Mouse (Mus musculus) megakaryocyte progenitor cell, adult 5-6 weeks (primary cell): ENCODE measurements around the gene Ms4a4a. TPM values are rescaled to one million over a fixed set of nuclear protein-coding genes. Genes with fewer than 3 reads are reported as not detected.
"Not testable (repeated sequence)": the region's sequence is repeated elsewhere in the genome, so short reads cannot be mapped to it uniquely, and the experiment has no call there.

Experiments
- ATAC-seq: replicated peaks from 2 replicates; pipeline ENCODE4 v1.8.0; 2016; ENCODE audit warnings: mild to moderate bottlenecking, moderate TSS enrichment, inconsistent platforms; ENCODE audit not compliant: poor library complexity
- total RNA-seq, 2 experiments: library from RNA; stranded (forward) in 1 of 2; stranded (reverse) in 1 of 2; fragments of 157-497, 149-512 nt in 1 of 2; fragments of 200-1000 nt in 1 of 2; gene quantifications; 2 replicates each; pipeline versions ENCODE4 v1.2.3 to v1.2.4; 2015 to 2017

Gene Ms4a4a
- 0.49 TPM in 1 of 2 replicates, not detected in the other for total RNA-seq (2015)
- total RNA-seq (2017) = not detected in 2 replicates

DNA sequence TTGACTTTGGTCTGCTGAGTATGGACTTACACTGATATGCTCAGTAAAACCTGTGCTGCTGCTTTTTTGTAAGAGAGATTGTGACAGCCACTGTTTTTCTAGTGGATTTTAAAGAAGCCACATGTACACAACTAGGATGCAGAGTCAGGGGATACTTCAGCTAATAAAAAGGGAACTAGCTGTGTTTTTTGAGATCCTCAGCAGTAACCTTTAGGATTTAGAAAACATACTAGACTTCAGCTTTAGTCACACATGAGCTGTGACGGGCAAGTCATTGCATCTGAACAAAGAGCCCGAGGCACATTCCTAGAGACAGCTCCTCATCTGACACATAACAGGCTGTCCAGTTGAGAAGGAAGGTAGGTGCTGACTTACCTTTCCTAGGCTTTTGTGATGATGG lies at the start of gene Ms4a4a:
Gene Ms4a4a (plus strand): TSS at position 251 of the 400 bp plus-strand sequence.
- ATAC-seq = no peak

DNA sequence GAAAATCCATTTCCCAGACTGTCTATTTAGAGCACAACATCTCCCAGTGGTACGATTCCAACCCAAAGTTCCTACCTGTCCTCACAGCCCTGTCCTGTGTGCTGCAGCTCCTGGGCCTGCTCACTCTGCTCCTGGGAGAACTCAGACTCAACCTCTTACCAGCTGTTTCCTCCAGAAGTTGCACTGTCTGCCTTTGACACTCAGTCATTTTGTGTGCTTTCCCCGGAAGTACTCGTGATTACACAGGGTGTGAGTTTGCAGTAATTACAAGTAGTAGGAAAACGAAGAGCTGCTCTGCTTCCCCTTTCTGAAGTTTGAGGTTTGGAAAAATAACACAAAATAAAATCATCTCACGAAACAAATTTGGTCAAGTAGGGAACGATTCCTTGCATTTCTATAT lies 39.4 kb upstream of the Ms4a4a start, which contains the start of gene Ms4a7:
Gene Ms4a7 (minus strand): TSS at position 215 of the 400 bp plus-strand sequence.
- ATAC-seq = peak; percentile 94

DNA sequence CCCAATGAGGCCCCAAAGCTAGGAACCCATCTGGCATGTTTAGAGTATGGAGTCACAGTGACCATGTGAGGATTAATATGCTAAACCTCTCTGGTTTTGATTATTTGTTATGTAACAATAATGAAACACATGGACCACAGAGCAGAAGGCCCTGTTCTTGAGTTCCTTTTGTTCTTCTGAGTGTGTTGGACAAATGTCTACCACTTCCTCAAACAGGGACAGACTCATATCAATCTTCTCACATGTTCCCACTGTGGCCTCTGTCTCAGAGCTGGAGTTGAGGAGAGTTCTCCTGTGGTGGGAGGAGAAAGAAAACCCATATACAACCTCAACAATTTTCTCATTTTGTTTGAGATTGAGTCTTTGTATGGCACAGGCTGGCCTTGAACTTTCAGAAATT lies 32.2 kb upstream of the Ms4a4a start:
- 0 out of 2 replicates have a peak, but pooled peaks have one; percentile 23 for ATAC-seq

DNA sequence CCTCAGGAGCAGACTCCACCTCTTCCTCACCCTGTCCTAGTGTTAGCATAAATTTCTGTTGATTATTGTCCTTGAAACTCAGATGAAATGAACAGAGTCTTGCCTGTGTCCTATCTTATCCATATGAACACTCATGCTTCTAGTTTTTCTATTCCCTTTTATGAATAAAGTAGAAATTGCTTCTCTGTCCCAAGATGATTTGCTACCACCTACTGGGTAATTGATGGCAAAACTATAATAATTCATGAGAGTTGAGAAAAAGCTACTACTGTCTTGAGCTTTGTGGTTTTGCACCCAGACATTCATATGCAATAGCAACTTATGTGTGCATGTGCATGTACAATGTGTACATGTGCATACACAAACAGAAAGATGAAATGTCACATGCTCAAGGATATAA lies 31.3 kb upstream of the Ms4a4a start:
- ATAC-seq = no peak

DNA sequence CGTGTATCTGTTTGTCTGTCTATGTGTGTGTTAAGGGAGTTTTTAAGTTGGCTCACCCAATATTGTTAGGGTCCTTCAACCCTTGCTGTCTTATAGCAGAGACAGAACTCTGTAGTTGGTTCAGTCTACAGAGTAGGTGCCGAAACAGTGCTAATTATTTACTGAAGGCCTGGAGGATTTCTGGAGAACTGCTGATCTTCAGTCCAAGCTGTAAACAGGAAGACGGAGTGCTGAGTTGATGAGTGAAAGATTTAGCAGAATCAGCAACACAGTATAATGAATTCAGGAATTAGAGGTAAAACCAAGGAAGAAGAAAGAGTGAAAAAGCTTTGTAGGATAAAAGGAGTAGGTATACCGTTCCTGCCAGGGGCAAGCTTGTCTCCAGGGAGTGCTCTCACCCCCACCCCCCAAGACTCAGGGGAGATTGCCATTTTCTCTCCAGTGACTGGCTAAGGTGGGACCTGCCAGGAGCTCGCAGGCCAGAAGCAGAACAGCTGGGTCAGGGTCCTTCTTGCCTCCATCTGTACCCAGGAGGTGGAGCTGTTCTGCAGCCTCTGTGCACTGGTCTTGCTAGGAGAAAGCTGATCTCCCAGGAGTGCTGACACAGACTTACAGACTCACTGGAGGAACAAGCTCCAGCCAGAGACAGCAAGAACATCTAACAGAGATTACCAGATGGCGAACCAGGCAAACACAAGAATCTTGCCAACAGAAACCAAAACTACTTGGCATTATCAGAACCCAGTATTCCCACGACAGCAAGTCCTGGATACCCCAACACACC lies 25.4 kb upstream of the Ms4a4a start:
- ATAC-seq = no peak

DNA sequence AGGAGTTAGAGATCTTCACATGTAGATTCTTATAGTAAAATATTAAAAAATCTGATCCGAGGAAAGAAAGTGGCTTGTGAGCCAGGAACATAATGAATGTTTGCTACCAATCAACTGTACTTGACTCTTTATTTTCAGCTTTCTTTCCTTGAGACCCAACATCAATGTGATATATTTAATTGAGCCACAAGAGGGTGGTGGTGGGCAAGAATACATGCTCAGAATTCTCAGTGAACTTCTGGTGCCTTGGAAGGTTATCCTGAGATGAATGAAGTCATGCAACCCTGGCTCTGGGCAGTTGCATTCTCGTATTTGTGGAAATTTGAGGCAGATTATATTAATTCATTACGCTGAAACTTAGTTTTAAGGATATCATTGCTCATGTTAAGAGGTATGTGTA lies 23.4 kb upstream of the Ms4a4a start:
- ATAC-seq = peak; percentile 60

DNA sequence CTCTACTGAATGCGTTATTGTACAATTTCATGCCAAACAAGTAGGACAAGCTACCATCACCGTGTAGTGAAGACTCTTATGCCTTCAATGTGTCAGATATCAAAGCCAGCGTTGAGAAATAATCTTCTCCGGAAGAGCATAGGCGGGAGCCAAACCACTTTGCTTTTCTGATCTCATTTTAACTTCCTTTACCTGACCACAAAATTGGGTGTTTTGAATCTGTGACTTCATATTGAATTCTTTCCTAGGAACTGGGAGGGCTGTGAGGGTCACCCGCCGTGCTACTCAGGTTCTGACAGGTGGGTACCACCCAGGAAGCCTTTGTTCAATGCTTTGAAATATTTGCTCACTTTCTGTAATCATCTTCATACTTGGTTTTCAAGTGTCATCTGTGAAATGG lies 19.6 kb upstream of the Ms4a4a start:
- ATAC-seq = peak; percentile 64

DNA sequence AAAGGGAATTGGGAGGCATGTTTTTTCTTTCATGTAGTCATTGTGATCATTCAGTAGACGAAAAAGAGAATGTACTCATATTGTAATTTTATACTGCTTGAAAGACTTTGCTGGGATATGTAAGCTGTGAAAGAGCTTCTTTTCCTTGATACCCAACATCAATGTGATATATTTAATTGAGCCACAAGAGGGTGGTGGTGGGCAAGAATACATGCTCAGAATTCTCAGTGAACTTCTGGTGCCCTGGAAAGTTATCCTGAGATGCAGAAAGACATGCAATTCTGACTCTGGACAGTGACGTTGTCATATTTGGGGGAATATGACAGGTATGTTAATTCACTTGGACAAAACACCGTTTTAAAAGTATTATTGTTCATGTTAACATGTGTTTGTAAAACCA lies 15.2 kb upstream of the Ms4a4a start:
- peak; percentile 37; the same call in 1 of the 2 replicates for ATAC-seq

DNA sequence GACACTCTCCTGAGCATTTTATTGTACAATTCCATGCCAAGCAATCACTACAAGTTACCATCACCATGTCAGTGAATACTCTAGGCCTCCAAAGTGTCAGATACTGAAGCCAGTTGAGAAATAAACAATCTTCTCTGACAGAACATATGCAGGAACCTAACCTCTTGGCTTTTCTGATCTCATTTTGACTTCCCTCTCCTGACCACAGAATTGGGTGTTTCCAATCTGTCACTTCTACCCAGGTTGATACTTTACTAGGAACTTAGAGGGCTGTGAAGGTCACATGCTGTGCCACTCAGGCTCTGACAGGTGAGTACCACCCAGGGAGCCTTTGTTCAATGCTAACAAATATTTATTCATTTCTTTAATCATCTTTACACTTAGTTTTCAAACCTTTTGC lies 13.3 kb upstream of the Ms4a4a start:
- no peak for ATAC-seq

DNA sequence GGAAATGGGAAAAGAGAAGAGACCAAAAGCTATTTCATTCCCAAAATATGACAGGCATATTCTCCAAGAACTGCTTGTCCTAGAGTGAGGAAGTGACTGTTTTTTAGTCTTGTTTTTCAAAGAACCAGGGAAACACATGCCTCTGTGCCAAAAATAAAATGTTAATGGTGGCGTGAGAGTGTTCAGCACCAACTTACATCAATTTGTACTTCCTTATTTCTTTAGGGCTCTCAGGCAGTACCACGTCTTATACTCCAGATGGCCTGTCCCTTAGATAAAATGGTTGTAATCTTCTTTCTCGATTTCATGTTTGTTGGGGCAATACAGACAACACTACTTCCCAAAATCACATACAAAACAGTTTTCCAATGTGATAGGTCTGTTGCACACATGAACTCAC lies 7.0 kb upstream of the Ms4a4a start:
- ATAC-seq = no peak

DNA sequence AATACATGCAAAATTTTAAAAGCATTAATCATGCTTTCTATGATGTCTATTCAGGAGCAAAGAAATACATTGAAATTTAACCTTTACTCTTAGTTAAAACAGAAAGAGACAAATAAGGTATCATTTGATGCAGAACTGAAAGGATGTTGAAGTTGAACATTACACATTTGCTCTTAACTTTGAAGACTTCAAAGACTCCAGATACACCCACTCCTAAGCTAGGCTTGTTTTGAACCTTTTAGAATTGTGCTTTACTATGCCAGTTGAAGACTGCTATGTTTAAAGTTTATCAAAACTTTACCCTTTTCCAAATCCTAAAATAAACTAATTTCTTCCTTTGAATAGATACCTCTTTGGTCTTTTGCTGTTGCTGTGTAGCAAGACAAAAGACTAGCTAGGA lies 4.1 kb upstream of the Ms4a4a start:
- ATAC-seq = no peak

DNA sequence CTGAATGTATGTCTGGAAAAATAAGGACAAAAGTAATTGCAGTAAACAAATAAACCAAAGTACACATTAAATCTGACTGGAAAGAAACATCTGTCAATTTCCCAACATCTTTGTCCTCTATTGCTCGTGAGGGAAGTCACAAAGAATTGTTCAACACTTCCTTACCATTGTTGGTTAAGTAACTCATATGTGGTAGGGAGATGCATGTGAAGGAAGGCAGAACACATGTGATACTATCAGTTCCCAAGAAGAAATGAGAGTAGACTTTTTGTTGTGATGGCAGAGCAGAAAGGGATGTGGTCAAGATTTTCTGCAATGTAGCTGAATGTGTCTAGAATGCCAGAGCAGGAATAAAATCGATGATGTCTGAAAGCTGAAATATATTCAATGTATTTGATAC lies 1.1 kb downstream of the Ms4a4a start:
- peak; percentile 72 for ATAC-seq

DNA sequence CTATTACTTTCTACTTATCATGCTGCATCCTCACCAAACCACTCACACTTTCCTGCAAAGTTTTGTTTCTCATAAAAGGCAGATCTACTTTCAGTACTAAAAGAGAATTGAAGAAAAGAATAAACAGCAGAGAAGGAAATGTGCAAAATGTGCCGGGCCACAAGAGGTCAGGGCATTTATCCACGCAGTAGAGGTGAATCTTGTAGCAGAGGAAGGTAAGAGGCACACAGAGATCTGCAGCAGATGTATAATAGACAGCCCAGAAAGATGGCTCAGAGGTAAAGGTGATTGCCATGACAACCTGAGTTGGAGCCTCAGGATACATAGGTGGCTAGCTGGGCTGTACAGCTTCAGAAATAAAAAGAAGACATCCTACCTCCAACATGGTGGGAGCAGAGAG lies 11.8 kb downstream of the Ms4a4a start:
- no peak for ATAC-seq

DNA sequence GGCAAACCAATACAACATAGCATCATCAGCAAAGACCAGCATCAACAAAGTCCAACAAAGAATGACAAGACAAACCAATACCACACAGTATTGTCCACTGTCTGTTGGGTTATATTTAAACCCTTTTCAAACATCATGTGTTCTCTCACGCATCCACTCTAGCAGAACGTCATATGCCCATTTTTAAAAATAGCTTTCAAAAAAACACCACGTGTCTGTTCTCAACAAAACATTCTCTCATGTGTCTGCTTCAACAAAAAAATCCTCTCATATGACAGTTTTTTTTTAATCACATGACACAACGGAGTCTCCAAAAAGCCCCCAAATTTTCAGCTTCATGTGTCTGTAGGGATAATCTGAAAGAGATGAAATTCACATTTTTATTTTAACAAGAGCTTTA lies 12.4 kb downstream of the Ms4a4a start:
- no peak for ATAC-seq

DNA sequence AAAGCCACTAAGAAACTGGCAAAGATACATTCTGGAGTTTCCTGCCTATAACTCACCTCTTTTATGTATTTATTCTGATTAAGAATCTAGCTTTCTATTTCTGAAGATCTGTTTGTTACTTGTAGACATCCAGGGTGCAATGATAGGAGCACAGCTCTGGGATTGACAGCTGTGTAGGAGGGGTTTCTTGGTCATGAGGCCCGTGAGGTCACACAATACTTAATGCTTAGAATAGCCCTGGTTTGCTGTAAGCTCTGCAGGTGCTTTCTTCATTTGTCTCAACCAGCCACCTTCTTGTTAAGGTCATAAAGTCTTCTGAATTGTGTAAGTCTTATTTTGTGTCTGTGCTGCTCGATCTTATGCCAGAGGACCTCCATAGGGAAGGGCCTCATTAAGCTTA lies 13.6 kb downstream of the Ms4a4a start:
- ATAC-seq = no peak

DNA sequence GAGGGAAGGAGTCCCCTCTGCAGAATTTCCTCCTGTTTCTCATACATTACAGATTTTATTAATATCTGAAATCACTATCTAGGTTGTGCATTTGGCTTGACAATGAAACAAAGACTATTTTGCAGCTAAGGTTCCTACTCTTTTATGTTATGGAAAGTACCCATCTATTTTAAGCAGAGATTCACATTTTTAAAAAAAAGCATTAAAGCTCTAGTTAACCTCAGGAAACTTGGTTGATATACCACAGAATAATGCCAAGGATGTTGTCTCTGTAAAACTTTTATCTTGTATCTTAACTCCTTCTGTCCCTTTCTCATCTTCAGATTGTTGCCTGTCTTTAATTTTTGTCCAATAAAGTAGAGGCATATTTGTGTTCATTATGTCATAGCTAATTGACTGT lies 20.4 kb downstream of the Ms4a4a start:
- ATAC-seq = no peak

DNA sequence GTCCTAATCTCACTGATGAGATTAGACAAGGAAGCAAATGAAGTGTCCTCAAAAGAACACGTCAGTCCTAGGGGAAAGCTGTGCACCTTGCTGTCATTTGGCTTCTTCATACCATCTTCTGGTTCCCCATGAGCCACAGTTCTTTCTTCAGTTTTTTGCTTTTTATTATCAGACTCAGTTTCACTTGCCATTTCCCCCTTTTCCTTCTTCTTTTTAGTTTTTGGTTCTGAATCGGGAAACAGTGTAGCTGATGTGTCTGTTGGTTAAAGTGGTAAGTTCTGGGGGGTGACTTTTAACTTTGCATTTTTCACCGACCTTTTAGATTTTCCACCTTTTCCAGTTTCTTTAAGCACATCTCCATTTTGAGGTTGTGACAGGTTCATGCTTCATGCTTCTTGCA lies 29.2 kb downstream of the Ms4a4a start, which contains the start of gene Ms4a4c:
Gene Ms4a4c (plus strand): TSS at position 244 of the 400 bp plus-strand sequence.
- 0 out of 2 replicates have a peak, but pooled peaks have one; percentile 26 for ATAC-seq

DNA sequence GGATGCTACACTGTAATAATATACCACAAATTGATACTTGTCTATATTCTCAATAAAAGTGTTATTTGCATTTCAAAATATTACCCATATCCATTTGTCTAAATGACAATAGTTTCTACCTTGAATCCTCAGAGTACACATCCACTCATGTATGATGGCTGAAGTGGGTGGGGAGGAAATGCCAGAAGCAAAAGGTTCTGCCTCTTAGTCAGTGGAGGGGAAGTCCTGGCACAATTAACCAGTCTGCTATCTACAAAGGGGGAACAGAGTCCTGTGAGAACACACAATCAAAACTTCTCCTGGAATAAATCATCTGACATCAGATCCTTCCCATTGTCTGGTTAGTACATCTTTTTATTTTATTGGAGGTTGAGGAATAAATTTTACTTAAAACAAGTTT lies 32.1 kb downstream of the Ms4a4a start:
- ATAC-seq = no peak

DNA sequence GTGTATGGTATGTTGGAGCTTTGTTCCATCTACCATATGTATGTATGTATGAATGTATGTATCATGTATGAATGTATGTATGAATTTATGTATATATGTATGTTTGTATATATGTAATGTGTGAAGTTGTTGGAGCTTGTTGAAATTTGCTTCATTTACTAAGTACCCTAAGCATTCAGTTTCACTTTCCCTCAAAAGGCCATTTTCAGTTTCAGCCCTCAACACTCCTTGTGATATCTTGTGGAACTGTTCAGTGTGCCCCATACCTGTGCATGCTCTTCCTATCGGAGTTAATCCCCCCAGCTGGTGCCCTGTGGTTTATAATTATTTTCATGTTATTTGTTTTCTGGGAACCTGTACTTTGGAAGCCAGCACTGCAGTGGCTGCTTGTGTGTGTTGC lies 33.3 kb downstream of the Ms4a4a start:
- ATAC-seq = no peak

DNA sequence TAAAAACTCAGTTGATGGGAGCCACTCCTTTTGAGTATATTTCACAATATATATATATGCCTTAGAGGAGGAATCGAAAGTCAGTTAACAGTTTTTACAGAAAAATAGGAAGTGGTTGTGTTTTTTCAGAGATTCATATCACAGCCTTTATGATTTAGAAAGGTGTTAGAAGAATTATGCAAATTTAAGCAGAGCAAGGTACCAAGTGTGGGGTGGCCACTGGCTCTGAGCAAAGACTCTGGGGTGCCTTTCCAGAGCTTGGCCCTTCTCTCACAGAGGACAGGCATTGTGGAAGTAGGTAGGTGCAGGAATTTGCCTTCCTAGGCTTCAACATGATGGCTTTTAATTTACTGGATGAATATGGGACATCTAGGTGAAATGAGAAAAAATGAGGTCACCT lies 36.3 kb downstream of the Ms4a4a start:
- ATAC-seq = peak; percentile 48

DNA sequence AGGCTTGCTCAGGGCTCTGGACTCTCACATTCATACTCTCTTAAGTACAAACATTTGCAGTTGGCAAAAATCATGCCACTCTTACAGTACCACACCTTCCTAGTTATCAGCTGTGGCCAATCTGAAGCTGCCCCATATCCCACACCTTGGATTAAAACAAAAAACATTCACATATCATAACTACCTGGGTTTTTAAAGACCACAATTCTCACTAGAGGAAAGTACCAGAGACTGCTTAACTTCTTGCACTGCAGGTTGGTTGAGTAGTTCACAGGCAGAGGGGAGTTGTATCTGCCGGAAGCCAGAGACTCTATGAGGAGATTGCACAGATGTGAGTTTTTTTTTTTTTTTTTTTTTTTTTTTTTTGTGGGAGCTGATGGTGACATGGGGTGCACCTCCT lies 38.8 kb downstream of the Ms4a4a start:
- ATAC-seq = no peak

DNA sequence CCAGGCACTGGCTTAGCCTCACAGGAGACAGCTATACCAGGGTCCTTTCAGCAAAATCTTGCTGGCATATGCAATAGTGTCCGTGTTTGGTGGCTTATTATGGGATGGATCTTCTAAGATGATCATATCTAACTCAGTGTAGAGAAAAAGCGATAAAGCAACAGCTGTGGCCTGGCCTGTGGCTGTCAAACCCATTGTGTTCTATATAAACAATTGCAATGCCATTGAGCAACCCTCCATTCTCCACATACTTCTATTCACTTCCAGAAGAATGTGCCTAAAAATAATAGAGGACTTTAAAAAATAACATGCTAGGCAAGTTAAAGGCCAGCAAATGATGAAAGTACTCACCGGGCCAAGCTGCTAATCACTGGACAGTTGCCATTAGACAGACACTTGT lies 40.3 kb downstream of the Ms4a4a start:
- no peak for ATAC-seq

DNA sequence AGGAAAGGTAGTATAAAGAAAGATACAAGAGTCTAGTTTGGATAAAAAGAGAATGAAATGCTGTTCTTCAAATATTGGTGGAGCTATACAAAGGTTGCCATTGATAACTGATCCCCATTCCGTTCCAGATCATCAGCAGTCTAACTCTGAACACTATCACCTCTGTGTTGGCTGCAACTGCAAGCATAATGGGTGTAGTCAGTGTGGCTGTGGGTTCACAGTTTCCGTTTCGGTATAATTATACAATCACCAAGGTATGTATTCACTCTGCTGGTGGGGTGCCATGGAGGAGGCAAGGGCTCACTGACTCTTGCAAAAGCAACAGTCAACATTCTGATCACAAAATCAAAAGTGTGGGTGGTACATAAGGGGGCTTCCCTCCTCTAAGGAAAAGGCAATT lies 43.5 kb downstream of the Ms4a4a start:
- not testable (repeated sequence) for ATAC-seq
